Mouse (Mus musculus) hindbrain, embryonic 13.5 days (tissue): ENCODE results near the gene Cnnm1. TPM values are rescaled to one million over a fixed set of nuclear protein-coding genes. Genes with fewer than 3 reads are reported as not detected.
"Not testable (repeated sequence)": the region's sequence is repeated elsewhere in the genome, so short reads cannot be mapped to it uniquely, and the experiment has no call there.

Source experiments
- ATAC-seq: fragments of 200-750 bp; cut with Nextera tagmentation; 2 replicates; pipeline ENCODE4 v1.8.0; 2017; ENCODE audit warnings: moderate TSS enrichment; ENCODE audit not compliant: low FRiP score
- H3K27ac ChIP-seq: fragments of 300-500 bp; sonication (generic); 2 replicates; pipeline ENCODE4 v1.5.1; 2015; ENCODE audit warnings: inconsistent platforms, mild to moderate bottlenecking, moderate library complexity
- H3K27me3 ChIP-seq: fragments of 300-500 bp; sonication (generic); 2 replicates; pipeline ENCODE4 v1.6.1; 2015; ENCODE audit warnings: mild to moderate bottlenecking, inconsistent platforms
- H3K36me3 ChIP-seq: fragments of 300-500 bp; sonication (generic); 2 replicates; pipeline ENCODE4 v1.6.1; 2015; ENCODE audit warnings: mild to moderate bottlenecking, inconsistent platforms
- H3K4me1 ChIP-seq: fragments of 300-500 bp; sonication (generic); replicated peaks from 2 replicates; pipeline ENCODE4 v1.6.1; 2015; ENCODE audit warnings: inconsistent platforms
- H3K4me2 ChIP-seq: fragments of 300-500 bp; sonication (generic); 2 replicates; pipeline ENCODE4 v1.6.1; 2015; ENCODE audit warnings: inconsistent platforms, mild to moderate bottlenecking, moderate library complexity
- H3K4me3 ChIP-seq: fragments of 300-500 bp; sonication (generic); 2 replicates; pipeline ENCODE4 v1.5.1; 2015; ENCODE audit warnings: mild to moderate bottlenecking, inconsistent platforms
- H3K9ac ChIP-seq: fragments of 300-500 bp; sonication (generic); 2 replicates; pipeline ENCODE4 v1.6.1; 2015; ENCODE audit warnings: mild to moderate bottlenecking, inconsistent platforms
- H3K9me3 ChIP-seq: fragments of 300-500 bp; sonication (generic); 2 replicates; pipeline ENCODE4 v1.6.1; 2016; ENCODE audit warnings: inconsistent platforms
- WGBS: fragments of 180-500 bp; shearing (Covaris S2); methylation state at CpG from one replicate; pipeline ENCODE4 v1.1.7; 2015; 5-methylcytosine and 5-hydroxymethylcytosine counted together
- polyA plus RNA-seq: library from polyadenylated mRNA; unstranded; fragments of >200 nt; fragmentation: Nextera tagmentation; extraction: Ambion mirVana; gene quantifications from 2 replicates; pipeline ENCODE4 v1.2.1, GENCODE M21; 2015

The Cnnm1 gene
- polyA plus RNA-seq, 1 experiment from 2014 or later = 1.8 TPM

DNA sequence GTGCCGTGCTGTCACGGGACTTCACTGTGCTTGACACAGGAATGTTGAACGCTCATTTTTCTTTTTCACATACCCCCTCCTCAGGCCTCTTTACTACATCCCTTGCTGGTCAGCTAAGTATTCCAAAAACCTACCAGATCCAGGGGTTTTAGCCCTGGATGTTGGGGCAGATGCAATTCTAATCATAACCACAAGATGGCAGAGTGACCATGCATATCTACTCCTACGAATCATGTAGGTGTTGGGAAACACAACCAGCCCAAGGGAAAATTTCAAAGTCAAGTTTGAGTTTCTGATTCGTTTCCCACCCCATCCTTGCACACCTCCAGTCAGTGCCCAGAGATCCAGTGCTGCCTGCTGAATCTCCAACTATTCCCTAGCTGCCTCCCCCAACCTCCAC, 55.6 kb downstream of the Cnnm1 start:
- no peak for ATAC-seq
- Histone ChIP-seq H3K27me3 (0 out of 2 replicates have a peak, but pooled peaks cover 12% of the 10 kb centered on the region), H3K4me2 (no peak overlapping the region), H3K4me3 (no peak overlapping the region), H3K9ac (no peak overlapping the region), H3K4me1 (peaks cover 12% of the 10 kb centered on the region), H3K27ac (no peak overlapping the region), H3K36me3 (peaks cover 25% of the 10 kb centered on the region), H3K9me3 (no peaks in the 10 kb centered on the region)
- 16% methylated on average over 5 of the region's 5 CpGs for WGBS

DNA sequence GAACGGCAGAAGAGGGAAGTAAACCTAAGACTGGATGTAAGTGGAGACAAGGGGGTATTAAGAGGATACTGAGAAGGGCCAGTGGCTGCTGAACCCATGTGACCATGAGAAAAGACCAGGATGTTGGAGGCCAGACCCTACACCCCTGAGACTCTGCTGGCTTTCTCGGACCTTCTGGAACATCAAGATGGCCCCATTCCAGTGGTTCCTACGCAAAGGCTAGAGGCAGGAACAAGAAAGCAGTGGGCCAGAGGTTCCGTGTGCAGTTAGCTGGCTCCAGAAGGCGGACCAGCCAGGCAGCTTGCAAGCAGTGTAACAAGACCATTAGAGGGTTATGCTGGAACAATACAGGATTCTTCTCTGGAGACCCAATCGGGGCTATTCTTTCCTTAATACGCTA, 57.2 kb downstream of the Cnnm1 start:
- 90% methylated on average over 7 of the region's 7 CpGs for WGBS
- peaks cover 36% of the 10 kb centered on the region for H3K36me3 ChIP-seq
- no peak overlapping the region for H3K4me2 ChIP-seq
- peaks cover 12% of the 10 kb centered on the region for H3K4me1 ChIP-seq
- 0 out of 2 replicates have a peak, but pooled peaks cover 12% of the 10 kb centered on the region for H3K27me3 ChIP-seq
- H3K9ac ChIP-seq = no peak overlapping the region
- H3K9me3 ChIP-seq = no peaks in the 10 kb centered on the region
- H3K4me3 ChIP-seq = no peak overlapping the region
- no peak overlapping the region for H3K27ac ChIP-seq
- ATAC-seq = no peak

DNA sequence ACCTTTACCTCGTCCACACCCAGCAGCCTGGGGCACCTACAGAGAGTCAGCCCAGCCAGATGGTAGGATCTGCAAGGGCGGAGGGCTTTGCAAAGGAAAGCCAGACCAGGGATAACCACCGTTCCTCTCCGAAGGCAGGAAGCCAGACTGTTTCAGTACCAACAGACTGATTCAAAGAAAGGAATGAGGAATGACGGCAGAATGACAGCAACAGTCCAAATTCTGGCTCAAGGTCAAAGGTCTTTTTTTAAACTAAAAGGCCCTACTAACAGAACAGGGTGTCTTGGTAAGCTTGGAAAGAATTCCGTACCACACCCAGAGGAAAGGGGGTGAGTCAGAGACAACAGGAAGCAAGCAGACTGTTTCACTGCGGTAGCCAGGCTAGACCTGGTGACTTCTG, 58.6 kb downstream of the Cnnm1 start:
- Histone ChIP-seq H3K9ac (no peak overlapping the region), H3K9me3 (no peaks in the 10 kb centered on the region), H3K27ac (no peak overlapping the region), H3K4me2 (no peak overlapping the region), H3K4me3 (no peak overlapping the region), H3K36me3 (peaks cover 46% of the 10 kb centered on the region), H3K4me1 (peaks cover 12% of the 10 kb centered on the region), H3K27me3 (0 out of 2 replicates have a peak, but pooled peaks cover 8% of the 10 kb centered on the region)
- WGBS = 87% methylated on average over 7 of the region's 7 CpGs
- ATAC-seq = no peak

DNA sequence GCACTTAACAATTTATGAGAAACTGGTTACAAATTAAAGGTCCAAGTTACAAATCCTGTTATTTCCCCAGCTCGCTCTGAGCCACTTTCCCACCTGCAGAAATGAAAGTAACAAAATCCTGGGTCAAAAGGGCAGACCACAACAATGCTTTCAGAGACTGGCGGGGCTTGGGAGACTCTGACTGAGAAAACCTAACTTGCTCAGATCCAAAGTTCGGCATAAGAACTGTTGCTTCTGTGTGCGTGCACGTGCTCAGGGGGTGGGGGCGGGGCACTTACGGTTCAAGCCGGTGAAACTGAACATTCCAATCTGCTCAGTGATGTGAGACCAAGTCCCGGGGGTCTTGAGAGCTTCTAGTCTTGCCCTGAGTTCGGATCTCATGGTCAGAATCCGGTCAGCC, 62.4 kb downstream of the Cnnm1 start:
- Histone ChIP-seq H3K27me3 (no peaks in the 10 kb centered on the region), H3K9ac (no peak overlapping the region), H3K4me3 (no peak overlapping the region), H3K9me3 (no peaks in the 10 kb centered on the region), H3K36me3 (peaks cover 78% of the 10 kb centered on the region), H3K27ac (no peak overlapping the region), H3K4me1 (no peaks in the 10 kb centered on the region), H3K4me2 (no peak overlapping the region)
- ATAC-seq = no peak
- WGBS = 86% methylated on average over 11 of the region's 11 CpGs

DNA sequence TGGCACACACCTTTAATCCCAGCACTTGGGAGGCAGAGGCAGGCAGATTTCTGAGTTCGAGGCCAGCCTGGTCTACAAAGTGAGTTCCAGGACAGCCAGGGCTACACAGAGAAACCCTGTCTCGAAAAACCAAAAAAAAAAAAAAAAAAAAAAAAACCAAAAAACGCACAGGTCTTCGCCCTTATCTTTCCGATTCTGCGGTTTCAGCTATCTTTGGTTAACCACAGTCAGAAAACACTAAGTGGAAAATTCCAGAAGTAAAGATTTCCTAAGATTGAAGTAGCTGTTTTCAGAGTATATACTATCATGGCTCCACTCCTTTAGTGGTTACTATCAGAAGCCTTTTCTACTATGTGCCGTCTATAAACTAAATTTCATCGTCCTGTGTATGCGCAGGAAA, 63.4 kb downstream of the Cnnm1 start:
- ATAC-seq, H3K4me3 ChIP-seq: not testable (repeated sequence)

DNA sequence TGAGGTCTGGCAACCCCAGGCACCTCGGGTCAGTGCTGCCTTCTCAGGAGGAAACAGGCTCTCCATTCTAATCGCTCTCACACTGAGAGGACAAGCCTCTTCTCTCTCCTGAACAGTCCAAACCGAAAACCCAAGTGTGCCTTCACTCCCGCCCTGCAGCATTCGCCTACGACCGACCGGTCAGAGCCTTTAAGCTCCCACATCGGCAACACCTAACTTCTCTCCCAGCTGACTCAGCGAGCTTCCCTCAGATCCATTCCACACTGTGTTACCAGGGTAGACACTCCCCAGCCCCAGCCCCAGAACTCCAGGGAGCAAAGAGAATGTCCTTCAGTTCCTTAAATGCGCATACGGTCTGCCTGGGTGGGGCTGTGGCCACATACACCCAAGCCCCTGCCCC, 65.2 kb downstream of the Cnnm1 start:
- H3K4me2 ChIP-seq = no peak overlapping the region
- no peak for ATAC-seq
- WGBS = 93% methylated on average over 12 of the region's 12 CpGs

More for the DNA sequence above, 63.4 kb downstream of the Cnnm1 start:
- 93% methylated on average over 8 of the region's 9 CpGs for WGBS
- not testable (repeated sequence) for H3K27ac ChIP-seq, H3K27me3 ChIP-seq, H3K4me1 ChIP-seq, H3K9ac ChIP-seq, H3K4me2 ChIP-seq, H3K9me3 ChIP-seq
- H3K36me3 ChIP-seq = peaks cover 81% of the 10 kb centered on the region

DNA sequence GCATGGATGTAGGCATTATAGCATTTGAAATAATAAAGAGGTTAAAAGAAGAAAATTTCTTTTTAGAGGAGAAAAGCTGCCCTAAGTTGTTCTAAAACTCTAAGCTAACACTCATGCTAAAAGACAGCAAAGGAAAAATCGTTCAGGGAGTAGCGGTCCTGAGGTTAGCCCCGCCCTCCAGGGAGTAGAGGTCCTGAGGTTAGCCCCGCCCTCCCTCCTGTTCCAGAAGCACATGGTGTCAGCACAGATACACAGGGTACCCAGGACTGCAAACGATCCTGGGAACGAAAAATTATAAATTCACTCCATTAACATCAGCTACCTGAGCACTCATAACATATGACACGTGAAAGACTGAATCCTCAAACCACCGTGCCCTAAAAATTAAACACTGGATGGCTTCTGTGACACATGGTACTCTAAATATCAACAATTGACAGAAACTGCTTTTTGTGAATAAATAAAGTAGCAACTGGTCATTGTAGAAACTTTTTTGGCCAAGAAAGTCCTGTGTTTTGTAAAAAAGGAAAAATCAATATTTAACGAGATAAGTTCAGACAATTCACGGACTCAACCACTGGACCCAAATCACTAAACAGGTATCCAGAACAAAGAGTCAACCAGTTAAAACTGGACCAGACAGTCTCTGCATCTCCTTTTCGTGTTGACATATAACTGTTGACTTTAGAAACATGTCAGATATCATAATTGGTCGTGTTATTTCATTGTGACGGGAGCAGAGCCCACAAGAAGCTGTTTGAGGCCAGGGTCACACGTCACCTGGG, 70.4 kb downstream of the Cnnm1 start:
- no peak for ATAC-seq
- Histone ChIP-seq H3K36me3 (peaks cover 73% of the 10 kb centered on the region), H3K27ac (no peak overlapping the region), H3K27me3 (no peaks in the 10 kb centered on the region), H3K9ac (no peak overlapping the region), H3K4me2 (no peak overlapping the region), H3K4me3 (no peak overlapping the region), H3K9me3 (no peaks in the 10 kb centered on the region), H3K4me1 (no peaks in the 10 kb centered on the region)
- WGBS = 93% methylated on average over 14 of the region's 14 CpGs

More for the DNA sequence above, 65.2 kb downstream of the Cnnm1 start:
- H3K27ac ChIP-seq = no peak overlapping the region
- no peaks in the 10 kb centered on the region for H3K27me3 ChIP-seq
- H3K4me3 ChIP-seq = no peak overlapping the region
- no peaks in the 10 kb centered on the region for H3K4me1 ChIP-seq
- peaks cover 80% of the 10 kb centered on the region for H3K36me3 ChIP-seq
- H3K9me3 ChIP-seq = no peaks in the 10 kb centered on the region
- H3K9ac ChIP-seq = no peak overlapping the region

DNA sequence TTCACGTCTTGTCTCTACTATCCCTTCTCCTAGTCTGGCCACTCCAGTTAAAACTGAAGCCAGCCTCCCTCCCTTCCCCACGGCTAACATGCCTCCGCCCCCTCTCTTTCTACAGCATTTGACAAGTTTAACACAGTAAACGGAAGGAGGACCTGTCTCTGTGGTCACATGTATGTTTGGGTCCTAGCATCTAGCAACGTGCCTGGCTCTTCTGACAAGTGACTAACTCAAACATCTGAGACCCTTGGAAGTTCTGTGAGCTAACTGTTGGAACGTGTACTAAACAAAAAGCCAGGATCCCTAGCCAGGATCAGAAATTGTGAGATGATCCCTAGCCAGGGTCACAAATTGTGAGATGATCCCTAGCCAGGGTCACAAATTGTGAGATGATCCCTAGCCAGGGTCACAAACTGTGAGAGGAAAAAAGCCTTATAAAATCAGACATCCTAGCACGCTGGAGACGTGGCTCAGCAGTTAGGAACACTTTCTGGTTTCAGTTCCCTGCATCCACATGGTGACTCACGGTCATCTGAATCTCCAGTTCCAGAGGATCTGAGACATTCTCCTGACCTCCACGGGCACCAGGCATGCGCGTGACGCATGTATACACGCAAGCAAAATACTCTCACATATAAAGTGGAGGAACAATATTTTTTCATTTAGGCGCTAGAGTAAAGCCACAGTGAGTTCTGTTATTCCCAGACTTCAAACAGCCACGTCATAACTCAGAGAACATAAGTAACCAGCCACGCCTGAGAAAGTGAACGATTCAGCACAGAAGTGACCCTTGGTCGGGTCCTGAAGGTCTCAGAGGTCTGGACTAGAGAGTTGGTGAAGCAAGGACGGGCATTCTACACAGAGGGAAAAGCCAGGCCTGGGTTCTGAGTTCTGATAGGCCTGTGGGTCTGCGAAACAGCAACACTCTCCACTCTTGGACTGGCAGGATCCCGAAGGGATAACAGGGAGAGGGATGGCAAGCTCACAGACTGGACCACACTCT, 71.7 kb downstream of the Cnnm1 start:
- no peak for ATAC-seq

DNA sequence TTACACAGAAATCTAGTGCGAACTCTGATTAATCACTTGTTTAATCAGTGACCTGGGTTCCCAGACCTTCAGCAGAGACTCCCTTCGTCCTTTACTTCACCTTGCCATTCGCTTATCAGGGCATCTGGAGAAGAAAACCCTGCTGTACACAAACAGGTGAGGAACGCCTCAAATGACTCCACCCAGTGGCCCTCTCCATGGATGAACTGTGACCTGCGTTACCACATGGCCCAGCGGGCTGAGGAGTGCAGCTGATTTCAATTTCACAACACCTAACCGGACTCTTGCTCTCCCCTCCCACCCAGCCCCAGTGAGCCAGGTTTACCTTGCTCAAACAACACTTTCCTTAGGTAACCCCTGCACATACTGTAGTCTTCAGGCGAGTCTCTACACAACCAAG, 73.6 kb downstream of the Cnnm1 start:
- 93% methylated on average over 8 of the region's 8 CpGs for WGBS
- Histone ChIP-seq H3K9ac (no peak overlapping the region), H3K4me3 (no peak overlapping the region), H3K27ac (no peak overlapping the region), H3K4me1 (no peaks in the 10 kb centered on the region; the same call in 1 of the 2 replicates), H3K9me3 (no peaks in the 10 kb centered on the region), H3K27me3 (no peaks in the 10 kb centered on the region), H3K4me2 (no peak overlapping the region), H3K36me3 (peaks cover 51% of the 10 kb centered on the region)
- no peak for ATAC-seq

More for the DNA sequence above, 71.7 kb downstream of the Cnnm1 start:
- no peak overlapping the region for H3K4me3 ChIP-seq
- H3K27ac ChIP-seq = no peak overlapping the region
- WGBS = 88% methylated on average over 22 of the region's 22 CpGs
- H3K9me3 ChIP-seq = no peaks in the 10 kb centered on the region
- H3K27me3 ChIP-seq = no peaks in the 10 kb centered on the region
- H3K4me1 ChIP-seq = no peaks in the 10 kb centered on the region
- H3K4me2 ChIP-seq = no peak overlapping the region
- peaks cover 65% of the 10 kb centered on the region for H3K36me3 ChIP-seq
- no peak overlapping the region for H3K9ac ChIP-seq

DNA sequence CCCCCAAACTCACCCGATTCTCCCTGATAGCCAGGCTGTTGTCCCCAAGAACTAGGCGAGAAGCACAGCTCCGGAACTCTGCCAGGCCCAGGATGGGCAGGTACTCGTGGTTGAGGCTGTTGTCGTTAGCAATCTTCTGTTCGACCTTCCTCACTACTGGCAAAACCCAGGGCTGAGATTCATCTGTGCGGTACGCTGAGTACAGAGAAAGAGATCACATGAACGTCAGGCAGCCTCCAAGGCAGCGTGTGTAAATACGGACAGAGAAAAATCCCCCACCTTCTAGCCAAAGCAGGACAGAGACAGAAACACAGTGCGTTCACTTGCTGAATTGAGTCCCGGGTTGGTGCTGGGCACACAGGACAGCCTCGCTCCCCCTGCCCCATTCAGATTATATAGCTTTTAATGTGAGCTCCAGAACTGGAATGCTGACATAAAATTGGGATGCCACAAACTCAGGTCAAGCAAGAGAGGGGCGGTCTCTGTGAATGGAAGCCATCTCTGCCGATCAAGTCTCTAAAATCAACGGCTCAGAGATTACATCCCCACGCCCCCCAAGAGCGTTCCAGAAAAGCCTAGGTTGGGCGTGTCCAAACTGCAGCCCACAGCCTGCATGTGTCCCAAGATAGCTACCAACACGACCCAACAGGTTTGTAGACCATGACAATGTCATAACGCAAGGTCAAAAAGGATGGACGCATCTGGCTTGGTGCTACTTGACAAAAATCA, 75.6 kb downstream of the Cnnm1 start:
- peaks cover 34% of the 10 kb centered on the region for H3K36me3 ChIP-seq
- no peaks in the 10 kb centered on the region for H3K9me3 ChIP-seq
- H3K27ac ChIP-seq = no peak overlapping the region
- no peak for ATAC-seq
- H3K4me1 ChIP-seq = peaks cover 5% of the 10 kb centered on the region
- whole genome bisulfite sequencing = 97% methylated on average over 23 of the region's 23 CpGs
- H3K4me3 ChIP-seq = no peak overlapping the region
- no peak overlapping the region for H3K9ac ChIP-seq
- no peak overlapping the region for H3K4me2 ChIP-seq
- no peaks in the 10 kb centered on the region for H3K27me3 ChIP-seq

DNA sequence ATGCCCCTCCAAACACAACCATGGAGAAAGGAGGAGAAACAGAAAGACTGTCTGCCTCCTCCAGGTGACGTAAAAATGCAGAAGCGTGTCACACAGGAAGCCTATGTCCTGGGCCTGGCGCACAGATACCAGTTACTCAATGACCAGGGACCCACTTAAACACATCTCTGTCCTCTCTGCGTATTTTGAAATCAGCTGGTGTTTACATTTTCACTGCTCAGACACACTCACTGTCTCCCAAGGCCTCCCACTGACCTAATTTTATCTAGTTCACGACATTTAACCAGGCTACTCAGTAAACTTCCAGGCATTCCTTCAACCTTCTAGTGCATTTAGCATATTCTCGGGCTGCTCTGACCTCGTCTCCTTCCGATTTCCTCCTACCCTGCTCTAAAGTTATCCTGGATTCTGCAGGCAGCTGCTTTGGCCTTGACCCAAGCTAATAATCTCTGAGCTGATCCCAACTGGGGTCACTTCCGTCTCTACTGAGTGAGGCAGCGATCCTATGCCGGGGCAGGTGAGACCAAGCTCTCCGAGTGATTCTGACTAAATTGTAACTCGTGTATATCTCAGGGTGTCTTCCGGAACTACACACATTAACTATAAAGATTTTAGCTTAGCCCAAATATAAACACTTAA, 76.3 kb downstream of the Cnnm1 start:
- no peak for ATAC-seq
- peaks cover 27% of the 10 kb centered on the region for H3K36me3 ChIP-seq
- H3K27ac ChIP-seq = no peak overlapping the region
- no peak overlapping the region for H3K9ac ChIP-seq
- H3K4me3 ChIP-seq = no peak overlapping the region
- no peak overlapping the region for H3K4me2 ChIP-seq
- H3K4me1 ChIP-seq = peaks cover 12% of the 10 kb centered on the region
- 92% methylated on average over 14 of the region's 14 CpGs for WGBS
- no peaks in the 10 kb centered on the region for H3K9me3 ChIP-seq
- no peaks in the 10 kb centered on the region for H3K27me3 ChIP-seq
